Mouse (Mus musculus): Measurements from ENCODE around the gene Bcl11a.

GRCm38 (mm10) chr11:24076127-24076650 lies 1.7 kb upstream of the Bcl11a start:
- TF ChIP-seq POLR2A (IDR thresholded peaks at IDR 0.05; ENCODE audit: low read depth, low read length) (no peak; the same call in 1 of the 2 replicates), CTCF (IDR thresholded peaks at IDR 0.05; ENCODE audit: extremely low read depth, insufficient read depth, insufficient read length, insufficient replicate concordance) (no peak)

Data from spleen, adult 2 months (tissue).